Mouse (Mus musculus) liver, postnatal 0 days (tissue): Measurements from ENCODE around the gene Wdtc1.

ENCODE experiments used
- CTCF ChIP-seq: sonication (generic); IDR thresholded peaks from 2 replicates; pipeline ENCODE4 v1.5.1; 2016; ENCODE audit warnings: antibody characterized with exemption, low read depth
- EP300 ChIP-seq: IDR thresholded peaks from 2 replicates; pipeline ENCODE4 v1.6.1; 2016; ENCODE audit warnings: antibody characterized with exemption, low read depth, mild to moderate bottlenecking

GRCm38 (mm10) chr4:133298516-133299365 lies 54.5 kb downstream of the Wdtc1 start:
- TF ChIP-seq CTCF = no peak
- no peak for TF ChIP-seq EP300
